Mouse (Mus musculus) frontal cortex, postnatal 25 days (tissue): ENCODE data around the gene Zfp235.
A peak's percentile ranks its signal among the peaks of the same experiment; 100 is the strongest.

Experiments
- DNase-seq, 2 experiments: peaks; one replicate each; pipeline ENCODE4 v3.0.0; 2022; ENCODE audit warnings: low spot score in 2 of 2

Zfp235 gene

DNA sequence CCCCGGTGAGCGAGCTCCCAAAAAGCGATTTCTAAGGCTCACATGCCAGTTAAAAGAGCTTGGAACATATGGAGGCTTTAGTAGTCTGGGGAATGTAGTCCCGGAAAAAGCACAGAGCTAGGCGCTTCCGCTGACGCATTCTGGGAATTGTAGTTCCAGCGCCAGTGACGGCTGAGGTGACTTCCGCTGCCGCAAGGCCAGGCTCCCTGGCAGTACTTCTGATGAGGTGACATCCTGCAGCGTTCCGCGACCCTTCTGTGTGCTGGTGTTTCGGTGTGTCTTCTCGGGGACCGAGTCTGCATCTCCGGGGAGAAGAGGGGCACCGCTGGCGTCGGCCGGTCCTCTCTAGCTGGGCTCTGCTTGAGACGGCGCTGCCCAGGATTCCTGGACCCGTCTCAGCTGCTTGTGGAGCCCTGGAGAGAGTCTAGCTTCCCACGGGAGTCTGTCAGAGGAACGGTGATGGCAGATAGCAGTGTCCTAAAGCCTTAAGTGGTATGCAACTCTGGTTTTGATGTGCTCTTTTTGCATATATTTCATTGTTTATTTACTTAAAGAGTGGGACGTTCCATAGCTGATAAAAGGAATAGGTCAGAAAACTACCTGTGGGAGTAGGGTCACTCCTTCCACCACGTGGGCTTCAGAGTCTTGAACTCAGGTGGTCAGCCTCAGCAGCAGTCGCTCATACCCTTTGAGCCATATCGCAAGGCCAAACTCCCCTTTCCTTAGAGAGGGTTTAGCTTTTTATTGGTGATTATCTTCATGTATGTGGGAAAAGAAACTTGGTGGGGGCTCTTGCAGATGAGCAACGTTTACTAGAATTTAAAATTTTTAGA, at the start of gene Zfp235:
Gene Zfp235 (plus strand): TSS at position 174 of the 833 bp plus-strand sequence.
- DNase-seq: peak; percentile 76 to 85

DNA sequence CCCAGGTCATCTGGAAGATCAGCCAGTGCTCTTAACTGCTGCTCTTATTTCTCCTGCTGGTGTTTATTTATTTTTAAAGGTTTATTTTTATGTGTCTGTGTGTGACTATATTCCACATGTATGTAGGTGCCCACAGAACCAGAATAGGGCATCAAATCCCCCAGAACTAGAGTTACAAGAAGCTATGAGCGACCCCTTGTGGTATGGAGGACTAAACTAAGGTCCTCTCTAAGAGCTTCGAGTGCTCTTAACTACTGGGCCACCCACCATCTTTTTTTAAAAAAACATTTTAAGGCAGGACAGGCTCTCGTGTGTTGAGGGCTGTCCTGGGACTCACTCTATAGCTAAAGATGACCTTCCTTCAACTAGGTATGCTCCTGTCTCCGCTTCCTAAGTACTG, 47.1 kb upstream of the Zfp235 start:
- no peak for DNase-seq

DNA sequence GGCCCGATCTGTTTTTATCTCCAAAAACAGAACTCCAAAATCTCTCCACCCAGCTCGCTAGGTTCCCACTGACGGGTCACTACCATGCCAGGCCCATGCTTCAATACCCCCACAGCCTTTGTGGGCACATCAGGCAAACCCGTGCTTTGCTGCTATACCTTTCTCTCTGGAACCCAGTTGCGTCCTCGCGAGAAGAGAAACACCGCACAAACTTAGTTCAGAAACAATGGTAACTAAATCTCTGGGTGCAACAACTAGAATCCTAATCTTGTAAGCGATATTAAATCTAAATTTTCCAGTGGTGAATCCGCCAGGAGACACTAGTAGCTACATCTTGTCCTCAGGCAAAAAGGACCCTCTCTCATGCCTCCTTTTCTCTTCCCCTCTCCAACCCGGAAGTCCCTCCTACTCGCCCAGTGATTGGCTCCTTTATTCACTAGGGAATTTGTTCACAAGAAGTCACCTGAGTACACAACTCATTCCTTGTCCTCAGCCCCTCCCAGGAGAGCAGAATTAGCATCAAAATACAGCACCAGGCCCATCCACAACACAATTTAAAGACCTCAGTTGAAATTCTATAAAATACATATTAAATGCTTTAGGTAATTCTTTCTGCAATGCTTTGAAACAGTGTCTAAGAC, 46.4 kb upstream of the Zfp235 start:
- no peak for DNase-seq

DNA sequence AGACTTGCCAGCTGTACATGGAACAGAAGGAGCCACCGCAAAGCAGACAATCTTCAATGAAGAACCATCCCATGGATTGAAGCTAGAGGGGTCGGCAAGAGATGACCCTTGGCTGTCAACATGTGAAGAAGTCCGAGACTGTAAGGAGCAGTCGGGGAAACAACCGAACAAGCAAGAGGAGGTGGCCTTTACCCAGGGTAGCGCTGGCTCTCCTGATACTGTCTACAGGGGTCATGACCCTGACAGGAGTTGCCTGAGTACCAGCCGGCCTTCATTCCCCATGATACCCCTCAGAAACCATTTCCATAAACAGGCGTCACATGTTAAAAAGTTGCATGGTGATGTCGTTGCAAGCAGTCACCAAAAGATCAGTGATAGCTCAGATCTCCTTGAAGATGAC, 29.6 kb upstream of the Zfp235 start:
- no peak for DNase-seq

DNA sequence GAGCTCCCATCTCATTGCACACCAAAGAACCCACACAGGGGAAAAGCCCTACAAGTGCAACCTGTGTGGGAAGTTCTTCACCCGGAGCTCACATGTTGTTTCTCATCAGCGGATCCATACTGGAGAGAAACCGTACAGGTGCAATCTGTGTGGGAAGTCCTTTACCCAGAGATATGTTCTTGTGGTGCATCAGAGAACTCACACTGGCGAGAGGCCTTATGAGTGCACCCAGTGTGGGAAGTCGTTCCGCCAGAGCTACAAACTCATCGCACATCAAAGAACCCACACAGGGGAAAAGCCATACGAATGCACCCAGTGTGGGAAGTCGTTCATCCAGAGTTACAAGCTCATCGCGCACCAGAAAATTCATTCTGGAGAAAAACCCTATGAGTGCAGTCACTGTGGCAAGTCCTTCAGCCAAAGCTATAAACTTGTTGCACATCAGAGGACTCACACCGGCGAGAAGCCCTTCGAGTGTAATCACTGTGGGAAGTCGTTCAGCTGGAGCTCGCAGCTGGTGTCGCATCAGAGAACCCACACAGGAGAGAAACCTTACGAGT, 28.7 kb upstream of the Zfp235 start:
- no peak for DNase-seq

DNA sequence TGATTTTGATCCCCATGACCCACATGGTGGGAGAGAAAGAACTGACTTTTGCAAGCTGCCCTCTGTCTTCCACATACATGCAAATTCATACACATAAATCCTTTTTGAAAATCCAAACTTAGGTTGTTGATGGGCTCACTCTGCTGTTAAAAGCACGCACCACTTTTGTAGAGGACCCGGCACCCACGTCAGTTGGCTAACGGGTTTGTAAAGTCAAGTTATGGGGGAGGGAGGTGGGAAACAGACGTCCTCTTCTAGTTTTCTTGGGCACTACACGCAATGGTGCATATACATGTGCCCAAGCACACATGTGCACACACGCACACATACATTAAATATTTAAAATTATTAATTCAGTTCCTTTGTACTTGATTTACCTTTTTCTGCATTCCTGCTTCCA, 23.1 kb upstream of the Zfp235 start:
- no peak for DNase-seq

DNA sequence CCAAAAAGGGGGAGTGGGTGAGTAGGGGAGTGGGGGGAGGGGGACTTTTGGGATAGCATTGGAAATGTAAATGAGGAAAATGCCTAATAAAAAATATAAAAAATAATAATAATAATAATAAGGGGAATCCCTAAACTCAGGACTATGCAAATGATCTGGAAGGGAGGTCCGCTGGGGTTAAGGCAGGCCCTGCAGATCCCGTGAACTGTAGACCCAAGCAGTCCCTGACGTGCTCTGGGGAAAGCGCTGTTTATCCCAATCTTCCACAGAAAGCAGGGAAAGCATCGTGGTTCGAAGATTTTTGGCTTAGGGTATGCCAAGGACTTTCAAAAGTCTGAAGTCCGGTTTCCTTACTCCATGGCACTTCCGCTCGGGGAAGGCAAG, 22.2 kb upstream of the Zfp235 start:
- no peak for DNase-seq

DNA sequence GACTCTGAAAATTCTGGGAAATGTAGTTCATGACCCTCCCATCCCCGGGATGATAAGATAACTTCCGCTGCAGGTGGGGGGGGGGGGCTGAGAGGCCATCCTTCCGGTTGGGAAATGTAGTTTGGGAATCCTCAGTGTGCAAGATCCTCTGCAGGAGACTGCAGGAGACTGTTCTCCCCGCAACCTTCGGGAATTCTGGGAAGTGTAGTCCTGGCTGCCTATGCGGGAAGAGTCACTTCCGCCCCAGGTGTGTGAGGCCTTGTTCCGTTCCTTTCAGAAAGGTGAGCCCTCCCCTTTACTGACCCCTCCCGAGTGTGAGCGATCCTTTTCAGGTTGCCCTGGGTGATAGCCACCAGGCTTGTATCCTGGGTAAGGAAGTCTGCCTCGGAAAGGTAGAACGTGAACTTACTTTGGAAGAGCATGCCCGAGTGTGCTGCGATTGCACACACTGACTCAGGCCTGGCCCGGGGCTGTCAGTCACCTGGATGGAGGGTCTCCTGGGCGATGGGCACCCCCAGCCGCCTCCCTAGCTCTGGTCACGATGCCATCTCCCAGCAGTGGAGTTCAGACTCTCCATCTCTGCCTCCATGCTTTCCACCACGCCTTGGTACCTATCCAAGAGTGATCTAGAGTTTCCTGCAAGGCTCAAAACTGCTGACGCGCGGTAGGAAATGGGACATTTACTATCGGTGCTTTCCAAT, 21.7 kb upstream of the Zfp235 start, which contains the start of gene Zfp112:
Gene Zfp112 (plus strand): TSS at position 159 of the 701 bp plus-strand sequence.
- DNase-seq: peak; percentile 46 to 64

DNA sequence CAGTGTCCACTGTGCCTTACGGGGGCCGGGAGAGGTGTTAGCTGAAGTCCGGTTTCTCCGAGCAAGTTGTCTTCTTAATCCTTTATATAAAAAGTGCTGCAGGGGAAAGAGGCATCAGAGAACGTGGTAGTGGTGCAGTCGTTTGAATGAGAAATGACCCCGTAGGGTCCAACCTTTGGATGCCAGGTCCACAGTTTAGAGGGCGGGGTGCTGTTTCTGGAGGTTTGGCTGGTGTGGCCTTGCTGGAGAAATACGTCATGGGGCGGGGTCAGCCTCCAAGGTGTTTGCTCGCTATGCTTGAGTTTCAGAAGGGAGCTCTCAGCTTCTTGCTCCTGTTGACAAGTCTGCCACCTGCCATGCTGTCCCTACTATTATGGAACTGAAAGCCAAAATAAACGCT, 21.0 kb upstream of the Zfp235 start:
- DNase-seq: no peak

DNA sequence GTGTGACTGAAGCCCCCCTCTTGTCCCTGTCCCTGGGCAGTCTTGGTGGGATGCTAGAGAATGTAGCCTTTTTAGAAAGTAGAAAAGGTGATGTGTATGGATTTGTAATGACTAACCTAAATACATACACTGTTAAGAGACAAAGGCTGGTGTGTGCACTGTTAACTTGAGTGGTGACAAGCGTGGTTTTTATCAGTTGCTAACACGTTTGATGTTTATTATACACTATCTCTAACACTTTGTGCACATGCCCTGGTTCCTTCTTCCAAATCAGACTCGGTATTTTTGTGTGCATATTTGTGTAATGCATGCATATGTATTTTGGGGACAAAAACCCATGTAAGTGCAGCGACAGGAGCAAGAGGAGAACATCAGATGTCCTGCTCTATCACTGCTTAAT, 17.3 kb upstream of the Zfp235 start:
- DNase-seq: no peak

DNA sequence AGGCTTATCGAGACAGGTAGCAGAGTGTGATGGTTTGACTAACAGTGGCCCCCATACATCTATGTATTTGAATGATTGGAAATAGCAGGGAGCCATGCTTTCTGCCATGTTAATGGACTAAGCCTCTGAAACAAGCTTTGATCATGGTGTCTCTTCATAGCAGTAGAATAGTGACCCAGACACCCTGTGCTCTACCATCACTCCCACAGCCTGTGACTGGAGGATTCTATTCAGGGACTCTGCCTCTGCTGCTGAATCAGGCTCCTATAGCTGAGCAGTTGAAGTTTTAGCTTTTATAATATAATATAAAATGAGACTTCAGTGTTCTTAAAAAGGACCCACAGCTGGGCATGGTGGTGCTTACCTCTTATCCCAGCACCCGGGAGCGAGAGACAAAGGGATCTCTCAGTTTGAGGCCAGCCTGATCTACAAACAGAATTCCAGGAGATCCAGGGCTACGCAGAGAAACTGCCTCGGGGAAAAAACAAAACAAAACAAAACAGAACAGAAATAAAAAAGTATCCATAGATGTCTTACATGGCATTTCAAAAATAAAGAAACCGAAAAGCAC, 459 bp upstream of the Zfp235 start:
- peak in 1 of 2 experiments; percentile 7 for DNase-seq

DNA sequence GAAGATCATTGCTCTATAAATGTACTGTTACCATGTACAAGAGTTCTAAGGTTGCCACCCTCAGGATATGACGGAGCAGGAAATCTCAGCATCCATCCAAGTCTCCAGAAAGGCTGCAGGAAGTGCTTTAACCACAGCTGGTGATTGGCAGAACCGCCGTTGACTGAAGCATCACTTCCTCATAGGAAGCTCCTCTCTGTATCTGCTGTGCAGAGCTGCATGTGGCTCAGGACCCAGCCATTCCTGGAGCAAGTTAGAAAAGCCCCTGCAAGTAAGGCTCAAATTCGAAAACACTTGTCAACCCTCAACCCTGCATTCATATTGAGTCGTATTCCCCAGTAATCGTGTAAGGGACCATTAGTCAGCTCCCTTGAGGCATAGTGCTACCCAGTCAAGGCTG, 8.6 kb downstream of the Zfp235 start:
- DNase-seq: no peak

DNA sequence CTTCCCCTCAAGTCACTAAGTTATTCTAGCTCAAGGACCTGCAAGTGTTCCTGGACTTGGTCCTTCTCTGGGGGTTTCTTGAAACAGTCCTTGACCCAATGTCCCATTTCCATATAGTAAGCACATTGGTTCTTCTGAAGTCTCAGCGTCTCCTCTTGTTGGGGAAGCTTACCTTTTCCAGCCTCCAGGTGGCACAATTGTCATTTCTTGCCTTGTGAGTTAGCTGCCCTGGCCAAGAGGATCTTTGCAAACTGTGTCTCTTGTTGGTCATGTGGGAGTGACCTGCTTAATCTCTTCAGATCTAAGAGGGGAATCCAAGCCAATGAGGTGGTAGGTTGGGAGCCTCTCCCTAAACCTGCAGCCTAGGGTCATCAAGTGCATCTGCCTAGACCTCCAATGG, 19.3 kb downstream of the Zfp235 start:
- DNase-seq: no peak

DNA sequence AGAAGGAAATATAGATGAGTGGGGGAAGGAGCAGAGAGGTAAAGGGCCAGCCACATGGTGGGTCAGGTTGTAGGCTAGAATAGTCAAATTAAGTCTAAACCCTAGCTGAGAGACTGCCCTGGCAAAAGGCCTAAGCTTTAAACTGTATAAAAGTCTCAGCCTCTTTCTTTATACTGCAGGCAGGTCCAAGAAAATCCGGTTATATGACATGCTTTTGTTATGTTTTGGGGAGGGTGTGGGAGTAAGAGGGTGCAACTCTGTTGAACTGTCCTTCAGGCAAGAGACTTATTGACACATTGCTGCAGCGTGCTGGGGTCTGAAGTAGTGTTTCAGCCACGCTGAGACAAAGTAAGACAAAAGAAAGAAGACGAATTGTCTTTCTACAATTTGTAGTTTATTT, 38.2 kb downstream of the Zfp235 start:
- DNase-seq: no peak

DNA sequence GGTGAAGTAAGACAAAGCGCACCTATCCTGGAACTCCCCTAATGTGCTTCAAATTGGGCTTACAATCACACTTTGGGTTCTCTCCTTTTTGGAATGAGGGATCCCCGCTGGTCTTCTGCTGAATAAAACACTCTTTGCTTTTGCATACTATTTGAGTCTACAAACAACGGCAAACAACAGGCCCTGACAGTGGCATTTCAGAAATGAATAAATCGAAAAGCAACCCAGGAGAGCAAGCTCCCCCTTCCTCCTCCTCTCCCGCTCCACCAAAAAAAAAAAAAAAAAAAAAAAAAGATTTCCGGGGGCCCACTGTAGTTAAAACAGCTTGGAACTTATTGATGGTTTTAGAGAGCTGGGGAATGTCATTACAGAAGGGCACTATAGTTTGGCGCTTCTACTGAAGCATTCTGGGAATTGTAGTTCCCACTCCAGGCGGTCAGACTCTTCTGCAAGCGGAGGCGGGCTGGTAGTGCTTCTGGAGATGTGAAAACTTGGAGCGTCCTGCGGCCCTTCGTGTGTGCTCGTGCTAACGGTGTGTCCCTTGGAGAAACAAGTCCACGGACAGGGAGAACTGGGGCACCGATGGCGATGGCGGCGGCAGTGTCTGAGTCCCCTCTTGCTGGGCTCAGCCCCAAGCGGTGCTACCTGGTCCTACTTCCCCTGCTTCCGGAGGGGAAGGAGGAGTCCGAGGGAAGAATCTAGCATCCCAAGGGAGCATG, 40.8 kb downstream of the Zfp235 start, which contains the start of gene Zfp114:
Gene Zfp114 (plus strand): TSS at position 443 of the 719 bp plus-strand sequence.
- peak; percentile 69 to 74 for DNase-seq

DNA sequence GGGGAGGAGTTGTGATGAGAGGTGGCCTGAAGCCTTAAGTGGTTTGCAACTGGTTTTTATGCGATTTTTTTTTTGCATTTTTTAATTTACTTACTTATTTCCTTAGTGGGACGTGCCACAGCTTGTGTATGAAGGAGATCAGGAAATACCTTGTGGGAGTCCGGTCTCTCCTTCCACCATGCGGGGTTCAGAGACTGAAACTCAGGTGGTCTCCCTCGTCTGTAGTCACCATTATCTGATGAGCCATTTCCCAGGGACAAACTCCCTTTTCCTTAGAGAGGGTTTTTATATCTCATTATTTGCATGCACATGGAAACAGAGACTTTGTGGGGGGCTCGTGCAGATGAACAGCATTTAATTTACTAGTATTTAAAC, 41.4 kb downstream of the Zfp235 start:
- no peak for DNase-seq

DNA sequence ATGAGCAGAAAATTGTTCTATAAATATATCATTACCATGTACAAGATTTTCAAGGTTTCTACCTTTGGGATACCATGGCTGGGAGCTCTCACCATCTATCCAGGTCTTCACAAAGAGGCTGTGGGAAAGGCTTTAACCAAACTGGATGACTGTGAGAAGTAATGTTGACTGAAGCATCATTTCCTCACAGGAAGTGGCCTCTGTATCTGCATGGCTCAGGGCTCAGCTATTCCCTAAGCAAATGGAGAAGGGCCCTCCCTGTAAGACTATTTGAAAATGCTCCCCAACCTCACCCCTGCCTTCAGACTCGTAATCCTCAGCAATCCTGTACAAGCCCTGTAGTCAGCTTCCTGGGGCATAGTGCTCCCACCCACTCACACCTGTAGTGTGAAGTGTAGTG, 53.6 kb downstream of the Zfp235 start:
- DNase-seq: no peak

DNA sequence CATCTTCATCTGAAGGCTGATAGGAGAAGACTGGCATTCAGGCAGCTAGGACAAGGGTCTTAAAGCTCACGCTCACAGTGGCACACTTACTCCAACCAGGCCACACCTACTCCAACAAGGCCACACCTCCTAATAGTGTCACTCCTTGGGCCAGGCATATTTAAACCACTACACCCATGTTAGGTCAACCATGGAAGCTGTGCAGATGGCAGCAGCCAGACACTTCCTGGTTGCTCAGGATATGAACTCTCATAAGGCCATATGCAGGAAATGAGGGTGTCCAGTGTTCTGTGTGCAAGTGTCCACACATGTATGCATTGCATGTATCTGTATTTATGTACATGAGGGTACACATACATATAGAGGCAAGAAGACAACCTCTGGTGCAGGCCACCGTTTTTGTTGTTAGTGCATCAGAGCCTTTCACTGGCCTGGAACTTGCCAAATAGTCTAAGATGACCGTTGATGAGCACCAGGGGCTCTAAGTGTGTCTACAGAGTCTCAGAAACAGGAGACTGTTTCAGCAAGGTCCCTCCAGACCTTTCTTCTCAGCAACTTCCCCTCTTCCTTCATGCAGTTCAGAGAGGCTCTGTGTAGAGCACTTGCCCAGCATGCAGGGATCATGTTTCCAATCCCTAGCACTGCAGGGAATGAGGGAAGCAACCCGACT, 55.1 kb downstream of the Zfp235 start:
- no peak for DNase-seq

DNA sequence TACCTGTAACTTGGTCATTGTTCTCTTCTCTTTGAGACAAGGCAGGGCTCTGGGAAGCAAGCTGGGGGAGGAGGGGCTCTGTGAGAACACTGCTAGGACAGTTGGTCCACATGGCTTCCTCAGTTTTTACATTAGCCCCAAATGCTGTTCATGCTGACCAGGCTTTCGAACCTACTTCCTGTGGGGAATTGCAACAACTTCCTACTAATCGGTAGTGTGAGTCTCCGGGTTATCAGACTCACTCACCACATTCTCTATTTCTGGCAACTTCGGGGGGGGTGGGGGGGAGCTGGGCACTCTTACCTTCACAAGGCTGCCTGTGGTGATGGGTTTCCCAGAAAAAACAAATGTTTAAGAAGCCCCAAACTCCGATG, 55.6 kb downstream of the Zfp235 start:
- DNase-seq: no peak

DNA sequence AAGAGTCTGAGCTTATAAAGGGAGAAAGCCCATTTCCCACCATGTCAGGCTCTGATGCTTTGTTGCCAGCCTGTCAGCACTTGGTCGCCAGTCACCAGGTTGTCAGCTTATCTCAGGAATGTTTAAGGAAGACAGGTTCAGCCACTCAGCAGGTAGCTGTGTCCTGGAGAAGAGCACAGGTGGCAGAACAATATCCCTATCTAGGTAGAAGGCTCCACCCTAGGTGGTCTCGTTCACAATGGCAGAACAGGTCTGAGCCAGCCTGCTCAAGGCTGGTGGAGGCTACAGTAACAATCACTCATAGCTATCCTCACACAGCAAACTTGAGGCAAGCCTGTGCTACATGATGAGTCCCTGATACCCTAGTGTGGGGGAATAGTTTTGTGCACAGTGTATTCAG, 57.4 kb downstream of the Zfp235 start:
- no peak for DNase-seq
